21 mouse cellular contexts compared by ENCODE assay signal in the genomic region with DNA sequence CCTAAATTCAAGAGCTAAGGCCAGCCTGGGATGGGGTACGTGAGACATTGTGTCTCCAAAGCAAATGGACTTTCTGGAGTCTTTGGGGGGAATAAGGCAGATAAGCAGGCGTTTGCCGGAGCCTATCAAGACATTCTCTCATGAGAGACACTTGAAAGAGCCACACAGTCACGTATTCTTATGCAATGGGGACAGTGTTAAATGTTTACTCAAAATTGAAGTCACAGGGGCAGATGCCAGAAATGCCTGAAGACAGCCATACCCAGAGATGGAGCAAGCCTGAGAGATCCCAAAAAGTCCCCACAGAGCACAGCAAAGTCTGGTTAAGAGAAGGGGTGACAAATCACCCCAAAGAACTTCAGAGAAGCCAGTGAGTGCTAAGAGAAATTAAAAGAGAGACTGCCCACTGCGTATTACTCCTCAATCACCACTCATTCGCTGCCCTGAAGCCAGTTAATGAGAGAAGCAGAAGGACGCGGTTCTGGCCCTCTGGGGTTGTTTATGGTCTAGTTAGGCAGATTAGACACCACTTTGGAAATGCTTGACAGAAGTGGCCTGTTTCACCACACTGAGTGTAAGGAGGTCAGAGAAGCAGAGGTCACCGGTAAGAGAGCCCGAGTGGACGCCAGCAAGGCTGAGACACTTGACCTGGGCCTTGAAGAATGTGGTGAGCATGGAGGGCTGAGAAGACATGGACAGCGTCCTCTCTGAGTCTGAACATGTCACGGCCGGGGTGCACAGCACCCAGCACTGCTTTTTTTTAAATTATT.
DNase-seq lines count a peak whose midpoint lies in the region; ATAC-seq and TF ChIP-seq lines count a peak whose summit lies in the region.
"Had no signal": no experiment of that assay in that cellular context is flagged by ENCODE, and none has a peak within 500 bp of the region (broad histone marks: within the 10 kb centered on the region; RNA-seq: fewer than 3 reads in every experiment).

No protein-coding gene starts in this region.

- DNase-seq in intestine, embryonic 14.5 days (ENCODE audit: low spot score): peak; percentile 35
- DNase-seq in forelimb bud, embryonic 11.5 days (ENCODE audit: low read depth, low spot score): peak; percentile 47
- peak; percentile 19 to 33 for DNase-seq in lung, postnatal 4 days
- DNase-seq in thymus, postnatal 10 days (ENCODE audit: low spot score in 2 of 2): no peak
- no peak for DNase-seq in midbrain, embryonic 14.5 days
- DNase-seq in frontal cortex, postnatal 25 days (ENCODE audit: low spot score in 2 of 2): no peak
- DNase-seq: adrenal gland, postnatal 10 days; cerebellum, adult 11 months; cerebellum, postnatal 25 days; gastrocnemius, postnatal 14 days; heart, adult 2 months; kidney, postnatal 25 days; layer of hippocampus, adult 9-11 months had no signal

- WGBS in intestine, embryonic 14.5 days: 55% methylated on average over 14 of the region's 14 CpGs
- 73% methylated on average over 14 of the region's 14 CpGs for WGBS in intestine, postnatal 0 days
- WGBS in lung, embryonic 15.5 days: 36% methylated on average over 14 of the region's 14 CpGs
- WGBS in midbrain, embryonic 14.5 days: 84% methylated on average over 14 of the region's 14 CpGs

- H3K9ac ChIP-seq in intestine, embryonic 14.5 days (ENCODE audit: low read length): no peak overlapping the region
- no peak overlapping the region for H3K9ac ChIP-seq in intestine, postnatal 0 days (ENCODE audit: low read depth, low read length)
- H3K9ac ChIP-seq in lung, embryonic 15.5 days: no peak overlapping the region
- H3K9ac ChIP-seq in midbrain, embryonic 14.5 days (replicated peaks; ENCODE audit: low read length): no peak overlapping the region
- H3K9ac ChIP-seq: forebrain, embryonic 12.5 days; limb, embryonic 13.5 days had no signal

- H3K27me3 ChIP-seq in intestine, embryonic 14.5 days (replicated peaks; ENCODE audit: control insufficient read depth, insufficient read depth, low read length): no peaks in the 10 kb centered on the region
- no peaks in the 10 kb centered on the region for H3K27me3 ChIP-seq in intestine, postnatal 0 days (replicated peaks; ENCODE audit: control insufficient read depth, insufficient read depth, low read length)
- H3K27me3 ChIP-seq in lung, embryonic 15.5 days: no peaks in the 10 kb centered on the region
- no peaks in the 10 kb centered on the region for H3K27me3 ChIP-seq in midbrain, embryonic 14.5 days (ENCODE audit: control insufficient read depth, insufficient read depth, low read length)

- no peak overlapping the region for H3K4me2 ChIP-seq in intestine, embryonic 14.5 days (ENCODE audit: low read length)
- H3K4me2 ChIP-seq in intestine, postnatal 0 days (replicated peaks; ENCODE audit: low read depth): no peak overlapping the region
- no peak overlapping the region for H3K4me2 ChIP-seq in lung, embryonic 15.5 days
- no peak overlapping the region for H3K4me2 ChIP-seq in midbrain, embryonic 14.5 days (ENCODE audit: low read length)
- H3K4me2 ChIP-seq: forebrain, embryonic 12.5 days; limb, embryonic 13.5 days had no signal

- H3K4me1 ChIP-seq in intestine, embryonic 14.5 days (replicated peaks; ENCODE audit: control insufficient read depth, insufficient read depth, low read length): peaks cover 5% of the 10 kb centered on the region; the same call in 1 of the 2 replicates
- no peaks in the 10 kb centered on the region for H3K4me1 ChIP-seq in intestine, postnatal 0 days (replicated peaks; ENCODE audit: control insufficient read depth, insufficient read depth, low read length)
- H3K4me1 ChIP-seq in lung, embryonic 15.5 days: peaks cover 14% of the 10 kb centered on the region
- no peaks in the 10 kb centered on the region for H3K4me1 ChIP-seq in midbrain, embryonic 14.5 days (ENCODE audit: control insufficient read depth, insufficient read depth, low read length)

- no peak overlapping the region for H3K4me3 ChIP-seq in intestine, embryonic 14.5 days (ENCODE audit: low read depth, low read length)
- H3K4me3 ChIP-seq in intestine, postnatal 0 days (ENCODE audit: low read depth, low read length): no peak overlapping the region
- no peak overlapping the region for H3K4me3 ChIP-seq in lung, embryonic 15.5 days
- no peak overlapping the region for H3K4me3 ChIP-seq in midbrain, embryonic 14.5 days (replicated peaks; ENCODE audit: low read depth, low read length)
- H3K4me3 ChIP-seq: forebrain, embryonic 12.5 days; heart, adult 2 months; limb, embryonic 13.5 days; midbrain, embryonic 10.5 days had no signal

- TF ChIP-seq CTCF in intestine, postnatal 0 days (IDR thresholded peaks at IDR 0.05; ENCODE audit: low read depth): no peak

- no peaks in the 10 kb centered on the region for H3K9me3 ChIP-seq in intestine, embryonic 14.5 days (ENCODE audit: control insufficient read depth, low read length)
- no peaks in the 10 kb centered on the region for H3K9me3 ChIP-seq in intestine, postnatal 0 days (ENCODE audit: control insufficient read depth)
- H3K9me3 ChIP-seq in lung, embryonic 15.5 days: no peaks in the 10 kb centered on the region
- H3K9me3 ChIP-seq in midbrain, embryonic 14.5 days (ENCODE audit: control insufficient read depth, low read length): no peaks in the 10 kb centered on the region
- H3K9me3 ChIP-seq: forebrain, embryonic 12.5 days; limb, embryonic 13.5 days; midbrain, embryonic 10.5 days had no signal

- no peak for ATAC-seq in intestine, embryonic 14.5 days (replicated peaks; ENCODE audit: low FRiP score, low TSS enrichment, low read depth)
- ATAC-seq in intestine, postnatal 0 days: no peak
- peak; percentile 53; the same call in 1 of the 2 replicates for ATAC-seq in lung, embryonic 15.5 days (ENCODE audit: borderline replicate concordance, extremely low read depth, low FRiP score, low TSS enrichment)
- ATAC-seq in midbrain, embryonic 14.5 days (ENCODE audit: low FRiP score, low TSS enrichment): no peak
- ATAC-seq: activated CD4-positive, CD25-positive, alpha-beta regulatory T cell, adult 4 months; hindbrain, embryonic 16.5 days had no signal

- no peak overlapping the region for H3K27ac ChIP-seq in intestine, embryonic 14.5 days (ENCODE audit: low read depth)
- no peak overlapping the region for H3K27ac ChIP-seq in intestine, postnatal 0 days (ENCODE audit: low read depth, low read length)
- H3K27ac ChIP-seq in lung, embryonic 15.5 days: no peak overlapping the region
- H3K27ac ChIP-seq in midbrain, embryonic 14.5 days (replicated peaks; ENCODE audit: low read depth, low read length): no peak overlapping the region
- H3K27ac ChIP-seq: forebrain, embryonic 12.5 days; heart, adult 2 months; limb, embryonic 13.5 days; midbrain, embryonic 10.5 days had no signal

- no peaks in the 10 kb centered on the region for H3K36me3 ChIP-seq in intestine, embryonic 14.5 days (ENCODE audit: control insufficient read depth, insufficient read depth, low read length)
- no peaks in the 10 kb centered on the region for H3K36me3 ChIP-seq in intestine, postnatal 0 days (ENCODE audit: control insufficient read depth, insufficient read depth)
- no peaks in the 10 kb centered on the region for H3K36me3 ChIP-seq in lung, embryonic 15.5 days
- no peaks in the 10 kb centered on the region for H3K36me3 ChIP-seq in midbrain, embryonic 14.5 days (ENCODE audit: control insufficient read depth, insufficient read depth, low read length)
- H3K36me3 ChIP-seq: forebrain, embryonic 12.5 days; G1E; limb, embryonic 13.5 days; midbrain, embryonic 10.5 days had no signal

Comparison
In these comparisons a context has a peak if more than half of its experiments do, and no peak if none do; other contexts are left out.
1. DNase-seq: peak in intestine, embryonic 14.5 days (single experiment), forelimb bud, embryonic 11.5 days (single experiment) and lung, postnatal 4 days (2 of 2); none in thymus, postnatal 10 days (0 of 2), midbrain, embryonic 14.5 days (single experiment) and frontal cortex, postnatal 25 days (0 of 2).